Mouse (Mus musculus) liver, postnatal 0 days (tissue): ENCODE measurements around the gene Gng8.

Experiments
- CTCF ChIP-seq: sonication (generic); IDR thresholded peaks from 2 replicates; pipeline ENCODE4 v1.5.1; 2016; ENCODE audit warnings: antibody characterized with exemption, low read depth
- EP300 ChIP-seq: IDR thresholded peaks from 2 replicates; pipeline ENCODE4 v1.6.1; 2016; ENCODE audit warnings: antibody characterized with exemption, low read depth, mild to moderate bottlenecking

DNA sequence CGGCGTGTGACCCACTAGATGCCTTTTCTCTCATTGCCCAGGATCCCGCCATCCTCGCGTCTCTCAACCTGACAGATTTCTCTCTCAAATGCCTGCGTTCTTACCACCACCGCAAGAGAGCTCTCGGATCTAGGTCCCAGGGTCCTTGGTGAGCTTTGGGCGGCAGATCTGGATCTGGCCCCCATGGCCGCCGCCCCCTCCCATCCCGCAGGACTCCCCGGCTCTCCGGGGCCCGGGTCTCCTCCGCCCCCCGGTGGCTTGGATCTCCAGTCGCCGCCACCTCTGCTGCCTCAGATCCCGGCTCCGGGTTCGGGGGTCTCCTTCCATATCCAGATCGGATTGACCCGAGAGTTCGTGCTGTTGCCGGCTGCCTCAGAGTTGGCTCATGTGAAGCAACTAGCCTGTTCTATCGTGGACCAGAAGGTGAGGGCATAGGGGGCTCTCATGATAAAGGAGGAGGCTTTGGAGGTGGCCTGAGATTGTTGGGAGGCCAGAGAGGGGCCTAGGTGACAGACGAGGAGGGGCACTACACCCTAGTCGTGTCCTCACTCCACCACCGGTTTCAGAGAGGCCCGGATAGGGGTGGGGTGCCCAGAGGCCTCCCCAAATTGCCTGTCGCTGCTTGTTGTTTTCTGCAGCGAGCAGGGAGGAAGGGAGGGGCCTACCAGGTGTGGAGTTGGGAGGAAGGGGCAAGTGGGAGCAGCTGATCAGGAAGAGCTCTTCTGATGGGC lies 48.0 kb upstream of the Gng8 start:
- TF ChIP-seq CTCF, result no peak
- no peak for TF ChIP-seq EP300
